Comparison of ENCODE assay signal across 8 mouse cellular contexts in genomic region chr16:13189430-13190107, GRCm38 (mm10).
A peak's percentile ranks its signal among the peaks of the same experiment; 100 is the strongest.
DNase-seq lines count a peak whose midpoint lies in the region.

No protein-coding gene starts in this region.

- intact Hi-C loops in heart, postnatal 25 days (cut with DNase I), result loop anchor here (1.0 to 2.0 kb wide), 2 partner anchors 29 to 67 kb away; partner anchors contain the start of gene Mrtfb

- DNase-seq in adrenal gland, postnatal 25 days, result peak; percentile 6
- peak; percentile 47 for DNase-seq in embryo, embryonic 11 days
- DNase-seq in heart, postnatal 25 days (ENCODE audit: low spot score), result peak; percentile 45
- DNase-seq in lung, adult 18-20 months, result peak; percentile 51 to 74
- no peak for DNase-seq in urinary bladder, postnatal 25 days (ENCODE audit: low spot score)
- no peak for DNase-seq in layer of hippocampus, adult 9-10 months (ENCODE audit: low spot score)
- DNase-seq in thymus, postnatal 10 days (ENCODE audit: low spot score in 2 of 2), result no peak
- no peak for DNase-seq in spleen, postnatal 10 days (ENCODE audit: low spot score in 2 of 2)

Comparison
In these comparisons a context has a peak if more than half of its experiments do, and no peak if none do; other contexts are left out.
1. DNase-seq: peak in adrenal gland, postnatal 25 days (single experiment), embryo, embryonic 11 days (single experiment), heart, postnatal 25 days (single experiment) and lung, adult 18-20 months (2 of 2); none in urinary bladder, postnatal 25 days (single experiment), layer of hippocampus, adult 9-10 months (single experiment), thymus, postnatal 10 days (0 of 2) and spleen, postnatal 10 days (0 of 2).